Mouse (Mus musculus) embryonic fibroblast, embryonic 13.5 days (primary cell): ENCODE measurements around the gene Smg9.

Experiments used
- CTCF ChIP-seq: IDR thresholded peaks from 2 replicates; pipeline ENCODE4 v1.5.1; 2011; ENCODE audit warnings: mild to moderate bottlenecking, control low read depth, low read length, moderate library complexity, borderline replicate concordance; ENCODE audit not compliant: insufficient read depth
- POLR2A ChIP-seq: IDR thresholded peaks from 2 replicates; pipeline ENCODE4 v1.6.1; 2011; ENCODE audit warnings: low read depth, mild to moderate bottlenecking, control low read depth, low read length, moderate library complexity

GRCm38 (mm10) chr7:24371809-24372145, 27.6 kb upstream of the Smg9 start:
- TF ChIP-seq CTCF (no peak), POLR2A (no peak)
